Mouse (Mus musculus) cortical plate, adult 2 months (tissue): Measurements from ENCODE around the gene Lhfpl5.

Experiments used
- CTCF ChIP-seq: fragments of 200-500 bp; IDR thresholded peaks from 2 replicates; pipeline ENCODE4 v1.5.1; 2011; ENCODE audit warnings: mild to moderate bottlenecking, control low read depth, low read length; ENCODE audit not compliant: insufficient read depth; ENCODE audit errors: extremely low read depth
- POLR2A ChIP-seq: fragments of 200-500 bp; IDR thresholded peaks from 2 replicates; pipeline ENCODE4 v1.6.1; 2011; ENCODE audit warnings: mild to moderate bottlenecking, low read length, control low read depth; ENCODE audit not compliant: insufficient read depth; ENCODE audit errors: extremely low read depth

- TF ChIP-seq CTCF (no peak), POLR2A (no peak)
Observed at GRCm38 (mm10) chr17:28586509-28586908, 11.1 kb downstream of the Lhfpl5 start.
